Mouse (Mus musculus): ENCODE measurements around the gene Zdhhc15. TPM values are rescaled to one million over a fixed set of nuclear protein-coding genes. Genes with fewer than 3 reads are reported as not detected.
"Not testable (repeated sequence)": the region's sequence is repeated elsewhere in the genome, so short reads cannot be mapped to it uniquely, and the experiment has no call there.

The Zdhhc15 gene
- 16.8 and 21.3 TPM in 2 replicates for polyA plus RNA-seq (2014; fragmentation: Nextera tagmentation; extraction: Ambion mirVana)

GRCm38 (mm10) chrX:104670757-104671549, at the start of gene Zdhhc15:
Gene Zdhhc15, minus strand, starts transcription at chrX:104671064.
- H3K9ac ChIP-seq (ENCODE audit: low read length): peak within 1 kb of the TSS; percentile 51
- peak within 1 kb of the TSS; percentile 56; the same call in 1 of the 2 replicates for H3K27ac ChIP-seq (replicated peaks; ENCODE audit: low read depth, low read length)
- no peaks in the 10 kb centered on the region for H3K9me3 ChIP-seq (ENCODE audit: control insufficient read depth, low read length)
- peak within 1 kb of the TSS; percentile 45 for H3K4me3 ChIP-seq (ENCODE audit: low read depth, low read length)
- peak; percentile 94 for ATAC-seq (ENCODE audit: insufficient number of reproducible peaks, low FRiP score, low TSS enrichment, low read depth)
- peaks cover 11% of the 10 kb centered on the region for H3K27me3 ChIP-seq (ENCODE audit: control insufficient read depth, insufficient read depth, low read length)
- 18% methylated on average over 25 of the region's 31 CpGs for WGBS
- peak within 1 kb of the TSS; percentile 57 for H3K4me2 ChIP-seq (ENCODE audit: low read depth, severe bottlenecking)
- no peaks in the 10 kb centered on the region for H3K4me1 ChIP-seq (ENCODE audit: control insufficient read depth, insufficient read depth, low read length)
- peak; percentile 68 for DNase-seq (ENCODE audit: low spot score)
- H3K36me3 ChIP-seq (ENCODE audit: control insufficient read depth, insufficient read depth, low read length): no peaks in the 10 kb centered on the region

GRCm38 (mm10) chrX:104707935-104708334, 37.1 kb upstream of the Zdhhc15 start:
- Histone ChIP-seq H3K4me2 (ENCODE audit: low read depth, severe bottlenecking) (no peak overlapping the region), H3K9me3 (ENCODE audit: control insufficient read depth, low read length) (no peaks in the 10 kb centered on the region), H3K27ac (replicated peaks; ENCODE audit: low read depth, low read length) (no peak overlapping the region), H3K36me3 (ENCODE audit: control insufficient read depth, insufficient read depth, low read length) (no peaks in the 10 kb centered on the region), H3K9ac (ENCODE audit: low read length) (no peak overlapping the region), H3K4me3 (ENCODE audit: low read depth, low read length) (no peak overlapping the region), H3K27me3 (ENCODE audit: control insufficient read depth, insufficient read depth, low read length) (no peaks in the 10 kb centered on the region), H3K4me1 (ENCODE audit: control insufficient read depth, insufficient read depth, low read length) (no peaks in the 10 kb centered on the region)
- DNase-seq (ENCODE audit: low spot score) (no peak), ATAC-seq (ENCODE audit: insufficient number of reproducible peaks, low FRiP score, low TSS enrichment, low read depth) (no peak)
- WGBS: 84% methylated on average over 2 of the region's 2 CpGs

- Histone ChIP-seq H3K27me3 (ENCODE audit: control insufficient read depth, insufficient read depth, low read length) (peaks cover 11% of the 10 kb centered on the region), H3K9me3 (ENCODE audit: control insufficient read depth, low read length) (no peaks in the 10 kb centered on the region), H3K36me3 (ENCODE audit: control insufficient read depth, insufficient read depth, low read length) (no peaks in the 10 kb centered on the region), H3K4me1 (ENCODE audit: control insufficient read depth, insufficient read depth, low read length) (no peaks in the 10 kb centered on the region), H3K9ac (ENCODE audit: low read length) (peak overlapping the region; percentile 51), H3K4me3 (ENCODE audit: low read depth, low read length) (peak overlapping the region; percentile 45), H3K27ac (replicated peaks; ENCODE audit: low read depth, low read length) (peak overlapping the region; percentile 56; the same call in 1 of the 2 replicates), H3K4me2 (ENCODE audit: low read depth, severe bottlenecking) (peak overlapping the region; percentile 57)
- 28% methylated on average over 19 of the region's 19 CpGs for WGBS
- no peak for DNase-seq (ENCODE audit: low spot score)
- ATAC-seq (ENCODE audit: insufficient number of reproducible peaks, low FRiP score, low TSS enrichment, low read depth): peak; percentile 32; the same call in 1 of the 2 replicates
Measured at GRCm38 (mm10) chrX:104669850-104670756, 761 bp downstream of the Zdhhc15 start.

GRCm38 (mm10) chrX:104656976-104657375, 13.9 kb downstream of the Zdhhc15 start:
- no peak overlapping the region for H3K9ac ChIP-seq (ENCODE audit: low read length)
- ATAC-seq (ENCODE audit: insufficient number of reproducible peaks, low FRiP score, low TSS enrichment, low read depth) (no peak), DNase-seq (ENCODE audit: low spot score) (no peak)
- H3K9me3 ChIP-seq (ENCODE audit: control insufficient read depth, low read length): no peaks in the 10 kb centered on the region
- WGBS: 75% methylated on average over 1 of the region's 1 CpGs
- H3K36me3 ChIP-seq (ENCODE audit: control insufficient read depth, insufficient read depth, low read length): no peaks in the 10 kb centered on the region
- H3K4me1 ChIP-seq (ENCODE audit: control insufficient read depth, insufficient read depth, low read length): no peaks in the 10 kb centered on the region
- H3K27ac ChIP-seq (replicated peaks; ENCODE audit: low read depth, low read length): no peak overlapping the region
- H3K4me3 ChIP-seq (ENCODE audit: low read depth, low read length): no peak overlapping the region
- 0 out of 2 replicates have a peak, but pooled peaks cover 4% of the 10 kb centered on the region for H3K27me3 ChIP-seq (ENCODE audit: control insufficient read depth, insufficient read depth, low read length)
- H3K4me2 ChIP-seq (ENCODE audit: low read depth, severe bottlenecking): no peak overlapping the region

- Histone ChIP-seq H3K27me3 (ENCODE audit: control insufficient read depth, insufficient read depth, low read length) (no peaks in the 10 kb centered on the region), H3K4me1 (ENCODE audit: control insufficient read depth, insufficient read depth, low read length) (no peaks in the 10 kb centered on the region), H3K4me2 (ENCODE audit: low read depth, severe bottlenecking) (no peak overlapping the region), H3K9ac (ENCODE audit: low read length) (no peak overlapping the region), H3K36me3 (ENCODE audit: control insufficient read depth, insufficient read depth, low read length) (no peaks in the 10 kb centered on the region), H3K9me3 (ENCODE audit: control insufficient read depth, low read length) (no peaks in the 10 kb centered on the region), H3K27ac (replicated peaks; ENCODE audit: low read depth, low read length) (no peak overlapping the region), H3K4me3 (ENCODE audit: low read depth, low read length) (no peak overlapping the region)
- no peak for DNase-seq (ENCODE audit: low spot score)
- WGBS: 89% methylated on average over 10 of the region's 10 CpGs
- ATAC-seq (ENCODE audit: insufficient number of reproducible peaks, low FRiP score, low TSS enrichment, low read depth): no peak
Measured at GRCm38 (mm10) chrX:104612531-104612930, 58.3 kb downstream of the Zdhhc15 start.

GRCm38 (mm10) chrX:104603738-104604430, 67.0 kb downstream of the Zdhhc15 start:
- H3K9ac ChIP-seq (ENCODE audit: low read length); H3K4me3 ChIP-seq (ENCODE audit: low read depth, low read length); H3K4me1 ChIP-seq (ENCODE audit: control insufficient read depth, insufficient read depth, low read length); H3K27ac ChIP-seq (replicated peaks; ENCODE audit: low read depth, low read length); H3K27me3 ChIP-seq (ENCODE audit: control insufficient read depth, insufficient read depth, low read length); H3K36me3 ChIP-seq (ENCODE audit: control insufficient read depth, insufficient read depth, low read length); ATAC-seq (ENCODE audit: insufficient number of reproducible peaks, low FRiP score, low TSS enrichment, low read depth); DNase-seq (ENCODE audit: low spot score); H3K4me2 ChIP-seq (ENCODE audit: low read depth, severe bottlenecking); H3K9me3 ChIP-seq (ENCODE audit: control insufficient read depth, low read length): not testable (repeated sequence)
- 76% methylated on average over 2 of the region's 7 CpGs for WGBS

- whole genome bisulfite sequencing: 88% methylated on average over 8 of the region's 13 CpGs
- not testable (repeated sequence) for H3K9ac ChIP-seq (ENCODE audit: low read length); H3K4me3 ChIP-seq (ENCODE audit: low read depth, low read length); H3K36me3 ChIP-seq (ENCODE audit: control insufficient read depth, insufficient read depth, low read length); DNase-seq (ENCODE audit: low spot score); H3K4me1 ChIP-seq (ENCODE audit: control insufficient read depth, insufficient read depth, low read length); H3K9me3 ChIP-seq (ENCODE audit: control insufficient read depth, low read length); H3K27ac ChIP-seq (replicated peaks; ENCODE audit: low read depth, low read length); H3K4me2 ChIP-seq (ENCODE audit: low read depth, severe bottlenecking); ATAC-seq (ENCODE audit: insufficient number of reproducible peaks, low FRiP score, low TSS enrichment, low read depth); H3K27me3 ChIP-seq (ENCODE audit: control insufficient read depth, insufficient read depth, low read length)
Measured at GRCm38 (mm10) chrX:104602168-104602859, 68.5 kb downstream of the Zdhhc15 start.

All from limb, embryonic 11.5 days (tissue).